Mouse (Mus musculus) heart, postnatal 0 days (tissue): ENCODE measurements at regions not wholly inside any gene's neighbourhood (a gene's known extent, or its start where the extent isn't known, plus 50 kb on each side); places are given as distances from the start of the nearest gene placed in this dataset.

ENCODE experiments used
- ATAC-seq: fragments of 200-750 bp; cut with Nextera tagmentation; 2 replicates; pipeline ENCODE4 v1.8.0; 2017; ENCODE audit warnings: low read depth, moderate number of reproducible peaks, moderate library complexity; ENCODE audit not compliant: insufficient read depth
- DNase-seq: peaks from one replicate; pipeline ENCODE4 v3.0.0-alpha.2; 2016; ENCODE audit warnings: low spot score
- H3K27ac ChIP-seq: fragments of 300-500 bp; sonication (generic); 2 replicates; pipeline ENCODE4 v1.5.1; 2014; ENCODE audit warnings: low read depth, mild to moderate bottlenecking
- H3K27me3 ChIP-seq: fragments of 300-500 bp; sonication (generic); 2 replicates; pipeline ENCODE4 v1.6.1; 2014; ENCODE audit warnings: low read length, mixed read lengths; ENCODE audit not compliant: control insufficient read depth, insufficient read depth
- H3K36me3 ChIP-seq: fragments of 300-500 bp; sonication (generic); replicated peaks from 2 replicates; pipeline ENCODE4 v1.6.1; 2014; ENCODE audit warnings: low read length, mixed read lengths; ENCODE audit not compliant: control insufficient read depth, insufficient read depth
- H3K4me1 ChIP-seq: fragments of 300-500 bp; sonication (generic); 2 replicates; pipeline ENCODE4 v1.6.1; 2014; ENCODE audit warnings: antibody characterized with exemption; ENCODE audit not compliant: control insufficient read depth, insufficient read depth
- H3K4me2 ChIP-seq: fragments of 300-500 bp; sonication (generic); 2 replicates; pipeline ENCODE4 v1.6.1; 2014; ENCODE audit warnings: low read depth, mild to moderate bottlenecking, low read length, moderate library complexity
- H3K4me3 ChIP-seq: fragments of 300-500 bp; sonication (generic); 2 replicates; pipeline ENCODE4 v1.5.1; 2014; ENCODE audit warnings: low read depth, low read length
- H3K9ac ChIP-seq: fragments of 300-500 bp; sonication (generic); replicated peaks from 2 replicates; pipeline ENCODE4 v1.6.1; 2014; ENCODE audit warnings: low read depth, low read length, mixed read lengths
- H3K9me3 ChIP-seq: fragments of 300-500 bp; sonication (generic); replicated peaks from 2 replicates; pipeline ENCODE4 v1.6.1; 2016; ENCODE audit warnings: low read length; ENCODE audit not compliant: control insufficient read depth
- CTCF ChIP-seq: IDR thresholded peaks from 2 replicates; pipeline ENCODE4 v1.5.1; 2016; ENCODE audit warnings: antibody characterized with exemption, control low read depth, low read depth
- EP300 ChIP-seq: IDR thresholded peaks from 2 replicates; pipeline ENCODE4 v1.6.1; 2016; ENCODE audit warnings: antibody characterized with exemption, low read depth
- WGBS: fragments of 180-500 bp; shearing (Covaris S2); extraction: QIAGEN DNeasy Blood & Tissue Kit; methylation state at CpG from one replicate; pipeline ENCODE4 v1.1.7; 2014; 5-methylcytosine and 5-hydroxymethylcytosine counted together

DNA sequence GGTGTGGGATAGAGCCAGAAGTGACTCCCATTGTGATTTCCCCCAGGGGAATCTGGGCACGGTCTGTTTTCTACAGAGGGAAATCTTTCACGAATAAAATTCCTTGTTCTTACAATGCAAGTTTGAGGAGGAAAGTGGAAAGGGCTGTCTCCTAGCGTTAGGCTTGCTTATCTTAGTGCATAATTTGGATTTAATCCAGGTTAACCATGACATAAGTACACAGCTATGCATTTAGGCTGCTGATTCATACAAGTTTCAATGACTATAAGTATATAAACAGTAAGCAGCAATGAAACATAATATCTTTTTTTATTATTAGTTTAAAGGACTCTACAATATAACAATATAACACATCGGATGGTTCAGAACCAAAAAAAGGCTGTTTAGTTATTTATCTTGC is 74.6 kb upstream of the Arhgap21 start:
- 19% methylated on average over 4 of the region's 4 CpGs for WGBS
- no peaks in the 10 kb centered on the region for H3K36me3 ChIP-seq
- no peak for ATAC-seq
- peak; percentile 37 for DNase-seq
- H3K4me3 ChIP-seq = no peak overlapping the region
- H3K4me1 ChIP-seq = 0 out of 2 replicates have a peak, but pooled peaks cover 1% of the 10 kb centered on the region
- no peak overlapping the region for H3K27ac ChIP-seq
- H3K9me3 ChIP-seq = no peaks in the 10 kb centered on the region
- H3K4me2 ChIP-seq = no peak overlapping the region
- no peaks in the 10 kb centered on the region for H3K27me3 ChIP-seq
- no peak overlapping the region for H3K9ac ChIP-seq
- TF ChIP-seq CTCF (no peak), EP300 (no peak)

DNA sequence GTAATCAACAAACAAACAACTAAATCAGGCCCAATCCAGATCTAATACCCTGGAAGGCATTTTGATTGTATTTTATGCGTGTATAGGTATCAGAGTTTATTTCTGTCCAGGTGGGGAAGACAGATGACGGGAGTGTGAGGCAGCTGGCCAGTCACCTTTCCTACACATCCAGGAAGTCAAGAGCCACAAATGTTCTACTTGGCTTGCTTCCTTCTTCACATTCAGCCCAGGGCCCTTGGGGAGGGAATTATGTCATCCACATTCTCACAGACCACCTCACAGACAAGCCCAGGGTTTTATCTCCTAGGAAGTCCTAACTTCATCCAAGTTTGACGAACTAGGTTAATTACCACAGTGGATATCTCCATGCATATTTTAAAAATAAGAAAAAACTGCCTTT is 68.9 kb upstream of the Arhgap21 start:
- H3K27me3 ChIP-seq = no peaks in the 10 kb centered on the region
- H3K27ac ChIP-seq = peak overlapping the region; percentile 77
- 32% methylated on average over 3 of the region's 3 CpGs for WGBS
- peaks cover 15% of the 10 kb centered on the region for H3K4me1 ChIP-seq
- H3K9me3 ChIP-seq = peaks cover 4% of the 10 kb centered on the region; the same call in 1 of the 2 replicates
- no peaks in the 10 kb centered on the region for H3K36me3 ChIP-seq
- TF ChIP-seq CTCF (no peak), EP300 (no peak)
- ATAC-seq = peak; percentile 57
- H3K9ac ChIP-seq = no peak overlapping the region
- H3K4me3 ChIP-seq = no peak overlapping the region
- DNase-seq = peak; percentile 41
- no peak overlapping the region for H3K4me2 ChIP-seq

DNA sequence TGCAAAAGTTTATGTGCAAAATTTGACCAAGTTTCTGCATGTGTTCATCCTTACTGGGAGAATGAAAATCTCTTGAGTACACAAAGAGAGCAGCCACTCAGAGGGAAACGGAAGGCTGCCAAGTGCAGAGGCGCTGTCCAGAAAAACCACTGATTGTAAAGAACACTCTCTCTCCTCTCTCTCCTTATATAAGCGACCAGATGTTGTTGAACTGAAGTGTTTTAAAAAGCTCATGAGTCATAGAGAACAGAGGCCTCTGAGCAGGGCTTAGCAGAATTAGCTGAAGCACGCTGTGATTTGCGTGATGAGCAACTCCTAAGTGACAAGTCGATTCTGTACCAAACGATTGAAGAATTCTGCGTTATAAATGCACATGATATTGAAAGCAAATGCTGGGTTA is 68.5 kb upstream of the Arhgap21 start:
- Histone ChIP-seq H3K4me2 (no peak overlapping the region), H3K27me3 (no peaks in the 10 kb centered on the region), H3K27ac (peak overlapping the region; percentile 77), H3K9me3 (peaks cover 4% of the 10 kb centered on the region; the same call in 1 of the 2 replicates), H3K4me1 (peaks cover 15% of the 10 kb centered on the region), H3K4me3 (no peak overlapping the region), H3K36me3 (no peaks in the 10 kb centered on the region), H3K9ac (no peak overlapping the region)
- DNase-seq (peak; percentile 93), ATAC-seq (peak; percentile 93)
- TF ChIP-seq CTCF = no peak
- TF ChIP-seq EP300 = no peak
- WGBS = 14% methylated on average over 8 of the region's 8 CpGs

- H3K4me2 ChIP-seq = no peak overlapping the region
- no peak for ATAC-seq
Observed at GRCm38 (mm10) chr2:21035884-21036648, 67.4 kb upstream of the Arhgap21 start.

GRCm38 (mm10) chr2:21034651-21035050 is 66.0 kb upstream of the Arhgap21 start:
- no peak for DNase-seq
- Histone ChIP-seq H3K27ac (no peak overlapping the region), H3K36me3 (no peaks in the 10 kb centered on the region), H3K4me2 (peak overlapping the region; percentile 39), H3K4me1 (peaks cover 19% of the 10 kb centered on the region), H3K9me3 (peaks cover 4% of the 10 kb centered on the region; the same call in 1 of the 2 replicates), H3K9ac (no peak overlapping the region), H3K27me3 (no peaks in the 10 kb centered on the region), H3K4me3 (0 out of 2 replicates have a peak overlapping the region, but pooled peaks have one; percentile 9)
- ATAC-seq = no peak
- 28% methylated on average over 8 of the region's 8 CpGs for WGBS
- TF ChIP-seq CTCF (no peak), EP300 (no peak)

More at GRCm38 (mm10) chr2:21035884-21036648, 67.4 kb upstream of the Arhgap21 start:
- TF ChIP-seq EP300 (no peak), CTCF (no peak)
- 79% methylated on average over 5 of the region's 5 CpGs for WGBS
- Histone ChIP-seq H3K27ac (no peak overlapping the region), H3K4me3 (no peak overlapping the region), H3K27me3 (no peaks in the 10 kb centered on the region), H3K36me3 (no peaks in the 10 kb centered on the region), H3K9me3 (peaks cover 4% of the 10 kb centered on the region; the same call in 1 of the 2 replicates), H3K9ac (no peak overlapping the region), H3K4me1 (peaks cover 15% of the 10 kb centered on the region)
- DNase-seq = no peak

GRCm38 (mm10) chr2:21030650-21031049 is 62.0 kb upstream of the Arhgap21 start:
- peaks cover 14% of the 10 kb centered on the region for H3K4me1 ChIP-seq
- no peak overlapping the region for H3K27ac ChIP-seq
- H3K9me3 ChIP-seq = peaks cover 4% of the 10 kb centered on the region; the same call in 1 of the 2 replicates
- H3K4me2 ChIP-seq = no peak overlapping the region
- no peaks in the 10 kb centered on the region for H3K27me3 ChIP-seq
- no peaks in the 10 kb centered on the region for H3K36me3 ChIP-seq
- H3K9ac ChIP-seq = no peak overlapping the region
- TF ChIP-seq EP300 (no peak), CTCF (no peak)
- no peak for DNase-seq
- ATAC-seq = no peak
- H3K4me3 ChIP-seq = no peak overlapping the region
- WGBS = 50% methylated on average over 4 of the region's 4 CpGs
